Mouse (Mus musculus) small intestine, adult 2 months (tissue): ENCODE results near the gene Prkcb. TPM values are rescaled to one million over a fixed set of nuclear protein-coding genes. Genes with fewer than 3 reads are reported as not detected.

Experiments used
- H3K27ac ChIP-seq: fragments of 200-500 bp; 2 replicates; pipeline ENCODE4 v1.5.1; 2012; ENCODE audit warnings: low read depth, low read length, control low read depth, inconsistent platforms; ENCODE audit not compliant: insufficient read depth
- H3K27me3 ChIP-seq: fragments of 200-500 bp; 2 replicates; pipeline ENCODE4 v1.6.1; 2012; ENCODE audit warnings: mild to moderate bottlenecking, moderate library complexity, low read length, inconsistent platforms; ENCODE audit not compliant: control insufficient read depth, insufficient read depth
- H3K36me3 ChIP-seq: fragments of 200-500 bp; 2 replicates; pipeline ENCODE4 v1.6.1; 2012; ENCODE audit warnings: mild to moderate bottlenecking, low read length, control low read depth, inconsistent platforms; ENCODE audit not compliant: control insufficient read depth, insufficient read depth
- H3K4me1 ChIP-seq: fragments of 200-500 bp; 2 replicates; pipeline ENCODE4 v1.6.1; 2012; ENCODE audit warnings: low read length, inconsistent platforms, mixed read lengths; ENCODE audit not compliant: control insufficient read depth, insufficient read depth, insufficient read length
- H3K4me3 ChIP-seq: fragments of 200-500 bp; 2 replicates; pipeline ENCODE4 v1.5.1; 2012; ENCODE audit warnings: low read depth, mild to moderate bottlenecking, control low read depth, inconsistent platforms, low read length, moderate library complexity
- CTCF ChIP-seq: fragments of 200-500 bp; IDR thresholded peaks from 2 replicates; pipeline ENCODE4 v1.5.1; 2012; ENCODE audit warnings: low read depth, mild to moderate bottlenecking, control low read depth, inconsistent platforms, low read length, moderate library complexity, mixed read lengths; ENCODE audit not compliant: insufficient replicate concordance, insufficient read length; ENCODE audit errors: extremely low read depth
- POLR2A ChIP-seq: fragments of 200-500 bp; IDR thresholded peaks from 2 replicates; pipeline ENCODE4 v1.6.1; 2012; ENCODE audit warnings: low read depth, mild to moderate bottlenecking, control low read depth, inconsistent platforms, low read length, moderate library complexity
- WGBS: fragments of 180-500 bp; shearing (Covaris S2); methylation state at CpG from one replicate; pipeline ENCODE4 v1.1.7; 2018; 5-methylcytosine and 5-hydroxymethylcytosine counted together
- polyA plus RNA-seq: library from polyadenylated mRNA; depleted of rRNA; stranded (reverse); fragments of >200 nt; gene quantifications from 2 replicates; pipeline ENCODE4 v1.2.3, GENCODE M21; 2012

Prkcb gene
- polyA plus RNA-seq, 1 experiment: 6.1 TPM

- 85% methylated on average over 10 of the region's 10 CpGs for WGBS
- H3K27ac ChIP-seq: no peak overlapping the region
- no peaks in the 10 kb centered on the region for H3K27me3 ChIP-seq
- TF ChIP-seq CTCF (no peak), POLR2A (no peak)
- H3K4me3 ChIP-seq: no peak overlapping the region
- no peaks in the 10 kb centered on the region for H3K4me1 ChIP-seq
- no peaks in the 10 kb centered on the region for H3K36me3 ChIP-seq
Measured at GRCm38 (mm10) chr7:122380336-122381130, 92.0 kb downstream of the Prkcb start.

- TF ChIP-seq CTCF (no peak), POLR2A (no peak)
- Histone ChIP-seq H3K36me3 (no peaks in the 10 kb centered on the region), H3K27ac (no peak overlapping the region), H3K4me1 (no peaks in the 10 kb centered on the region), H3K27me3 (no peaks in the 10 kb centered on the region), H3K4me3 (no peak overlapping the region)
- WGBS: 57% methylated on average over 10 of the region's 10 CpGs
Measured at GRCm38 (mm10) chr7:122381560-122381959, 93.0 kb downstream of the Prkcb start.

DNA sequence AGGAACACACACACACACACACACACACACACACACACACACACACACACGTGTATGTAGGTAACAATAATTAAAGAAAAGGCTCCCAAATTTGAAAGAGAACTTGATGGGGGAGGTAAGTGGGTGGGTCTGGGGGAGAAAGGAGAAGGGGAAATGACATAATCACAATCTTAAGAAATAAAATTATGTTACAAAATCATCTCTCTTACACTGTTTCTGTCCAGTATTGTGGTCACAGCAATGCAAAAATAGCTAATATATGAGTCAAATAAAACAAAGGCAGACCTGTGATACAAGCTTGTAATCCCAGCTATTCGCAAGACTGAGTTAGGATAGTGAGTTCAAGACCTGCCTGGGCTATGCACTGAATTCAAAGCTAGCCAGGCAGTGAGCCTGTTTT, 94.7 kb downstream of the Prkcb start:
- Histone ChIP-seq H3K4me1 (no peaks in the 10 kb centered on the region), H3K27me3 (no peaks in the 10 kb centered on the region), H3K27ac (no peak overlapping the region), H3K4me3 (no peak overlapping the region), H3K36me3 (no peaks in the 10 kb centered on the region)
- TF ChIP-seq CTCF (no peak), POLR2A (no peak)
- WGBS: 62% methylated on average over 2 of the region's 2 CpGs

DNA sequence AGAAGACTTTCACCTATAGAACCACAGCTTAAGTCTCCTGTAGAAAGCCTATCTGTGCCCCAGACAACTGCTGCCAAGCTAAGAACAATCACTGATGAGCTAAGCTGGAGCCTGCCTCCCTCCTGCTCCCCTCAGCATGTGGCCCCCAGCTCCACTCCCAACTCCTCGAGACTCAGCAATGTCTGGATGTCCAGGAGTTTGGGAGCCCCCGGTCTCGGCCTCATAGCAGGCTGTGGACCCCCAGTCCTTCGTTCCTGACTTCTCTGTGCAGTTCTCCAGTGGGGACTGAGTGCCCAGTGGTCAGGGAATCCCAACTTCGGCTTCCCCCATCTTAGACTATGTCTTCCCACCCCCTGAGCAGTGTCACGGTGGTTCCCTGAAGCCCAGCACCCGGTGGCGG, 96.3 kb downstream of the Prkcb start:
- H3K4me1 ChIP-seq: peaks cover 3% of the 10 kb centered on the region
- TF ChIP-seq CTCF (no peak), POLR2A (no peak)
- WGBS: 83% methylated on average over 8 of the region's 8 CpGs
- no peak overlapping the region for H3K4me3 ChIP-seq
- no peaks in the 10 kb centered on the region for H3K36me3 ChIP-seq
- no peaks in the 10 kb centered on the region for H3K27me3 ChIP-seq
- no peak overlapping the region for H3K27ac ChIP-seq

- Histone ChIP-seq H3K27ac (no peak overlapping the region), H3K4me1 (peaks cover 3% of the 10 kb centered on the region), H3K36me3 (no peaks in the 10 kb centered on the region), H3K27me3 (no peaks in the 10 kb centered on the region), H3K4me3 (no peak overlapping the region)
- TF ChIP-seq POLR2A: no peak
- TF ChIP-seq CTCF: no peak
- 87% methylated on average over 1 of the region's 1 CpGs for WGBS
Measured at GRCm38 (mm10) chr7:122386567-122386966, 98.0 kb downstream of the Prkcb start.

- WGBS: 57% methylated on average over 4 of the region's 4 CpGs
- Histone ChIP-seq H3K4me1 (peaks cover 3% of the 10 kb centered on the region), H3K27ac (no peak overlapping the region; the same call in 1 of the 2 replicates), H3K4me3 (no peak overlapping the region), H3K27me3 (no peaks in the 10 kb centered on the region), H3K36me3 (no peaks in the 10 kb centered on the region)
- TF ChIP-seq CTCF: no peak
- no peak for TF ChIP-seq POLR2A
Measured at GRCm38 (mm10) chr7:122387896-122388295, 99.3 kb downstream of the Prkcb start.

GRCm38 (mm10) chr7:122388858-122389257, 100.3 kb downstream of the Prkcb start:
- 57% methylated on average over 5 of the region's 5 CpGs for WGBS
- H3K27me3 ChIP-seq: no peaks in the 10 kb centered on the region
- no peaks in the 10 kb centered on the region for H3K36me3 ChIP-seq
- H3K4me1 ChIP-seq: peaks cover 3% of the 10 kb centered on the region
- H3K27ac ChIP-seq: no peak overlapping the region
- TF ChIP-seq CTCF (no peak), POLR2A (no peak)
- H3K4me3 ChIP-seq: no peak overlapping the region
